Mouse (Mus musculus) forebrain, postnatal 0 days (tissue): ENCODE measurements around the gene Ryr3. TPM values are rescaled to one million over a fixed set of nuclear protein-coding genes. Genes with fewer than 3 reads are reported as not detected.

ENCODE experiments used
- ATAC-seq: fragments of 200-750 bp; cut with Nextera tagmentation; 2 replicates; pipeline ENCODE4 v1.8.0; 2017; ENCODE audit warnings: mild to moderate bottlenecking, moderate library complexity
- DNase-seq: peaks from one replicate; pipeline ENCODE4 v3.0.0-alpha.2; 2015
- H3K27ac ChIP-seq: fragments of 300-500 bp; sonication (generic); 2 replicates; pipeline ENCODE4 v1.5.1; 2014; ENCODE audit warnings: low read depth, mild to moderate bottlenecking, antibody characterized with exemption, low read length, moderate library complexity, mixed read lengths
- H3K27me3 ChIP-seq: fragments of 300-500 bp; sonication (generic); 2 replicates; pipeline ENCODE4 v1.6.1; 2014; ENCODE audit warnings: mild to moderate bottlenecking, low read length, mixed read lengths; ENCODE audit not compliant: insufficient read depth
- H3K36me3 ChIP-seq: fragments of 300-500 bp; sonication (generic); 2 replicates; pipeline ENCODE4 v1.6.1; 2014; ENCODE audit warnings: mild to moderate bottlenecking, moderate library complexity; ENCODE audit not compliant: insufficient read depth
- H3K4me1 ChIP-seq: fragments of 300-500 bp; sonication (generic); 2 replicates; pipeline ENCODE4 v1.6.1; 2014; ENCODE audit warnings: antibody characterized with exemption; ENCODE audit not compliant: insufficient read depth
- H3K4me2 ChIP-seq: fragments of 300-500 bp; sonication (generic); 2 replicates; pipeline ENCODE4 v1.6.1; 2014; ENCODE audit warnings: low read depth, mild to moderate bottlenecking, moderate library complexity
- H3K4me3 ChIP-seq: fragments of 300-500 bp; sonication (generic); 2 replicates; pipeline ENCODE4 v1.5.1; 2014; ENCODE audit warnings: low read depth, low read length, mixed read lengths
- H3K9ac ChIP-seq: fragments of 300-500 bp; sonication (generic); 2 replicates; pipeline ENCODE4 v1.6.1; 2014; ENCODE audit warnings: mild to moderate bottlenecking
- H3K9me3 ChIP-seq: fragments of 300-500 bp; sonication (generic); 2 replicates; pipeline ENCODE4 v1.6.1; 2016; ENCODE audit warnings: low read length
- CTCF ChIP-seq: sonication (generic); IDR thresholded peaks from 2 replicates; pipeline ENCODE4 v1.5.1; 2016; ENCODE audit warnings: antibody characterized with exemption, control low read depth, low read depth
- WGBS: fragments of 180-500 bp; shearing (Covaris S2); extraction: QIAGEN DNeasy Blood & Tissue Kit; methylation state at CpG from one replicate; pipeline ENCODE4 v1.1.7; 2014; 5-methylcytosine and 5-hydroxymethylcytosine counted together
- polyA plus RNA-seq: library from polyadenylated mRNA; unstranded; fragments of >200 nt; fragmentation: Nextera tagmentation; extraction: Ambion mirVana; gene quantifications from 2 replicates; pipeline ENCODE4 v1.2.1, GENCODE M21; 2015
- total RNA-seq: library from RNA; depleted of rRNA; stranded (reverse); fragments of >200 nt; gene quantifications from 2 replicates; pipeline ENCODE4 v1.2.3, GENCODE M21; 2014

Ryr3 gene
- total and polyA plus RNA-seq, 2 experiments from 2014 or later: 4.2 to 16.1 TPM

DNA sequence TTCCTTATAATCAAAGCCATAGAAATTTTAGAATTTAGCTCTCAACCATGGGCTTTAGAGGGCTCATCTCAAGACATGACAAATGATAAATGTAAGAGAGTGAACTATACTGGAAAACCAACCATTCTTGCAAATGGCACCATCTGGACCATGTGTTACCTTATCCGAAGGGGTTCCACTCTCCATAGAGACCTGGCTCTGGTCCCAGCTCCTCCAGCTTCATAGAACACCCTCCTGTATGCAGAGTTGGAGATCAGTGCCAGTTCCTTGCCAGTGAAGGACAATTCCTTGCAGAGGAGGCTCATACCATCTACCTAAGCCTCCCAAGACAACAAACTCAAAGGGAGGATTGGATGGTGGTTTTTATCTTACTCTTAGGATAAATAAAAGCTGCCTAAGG, 268.0 kb downstream of the Ryr3 start:
- no peaks in the 10 kb centered on the region for H3K36me3 ChIP-seq
- no peak overlapping the region for H3K9ac ChIP-seq
- ATAC-seq (no peak), DNase-seq (no peak)
- no peaks in the 10 kb centered on the region for H3K27me3 ChIP-seq
- H3K4me3 ChIP-seq: no peak overlapping the region
- H3K4me1 ChIP-seq: no peaks in the 10 kb centered on the region
- H3K4me2 ChIP-seq: no peak overlapping the region
- 43% methylated on average over 1 of the region's 1 CpGs for WGBS
- no peaks in the 10 kb centered on the region for H3K9me3 ChIP-seq
- no peak overlapping the region for H3K27ac ChIP-seq
- no peak for TF ChIP-seq CTCF

DNA sequence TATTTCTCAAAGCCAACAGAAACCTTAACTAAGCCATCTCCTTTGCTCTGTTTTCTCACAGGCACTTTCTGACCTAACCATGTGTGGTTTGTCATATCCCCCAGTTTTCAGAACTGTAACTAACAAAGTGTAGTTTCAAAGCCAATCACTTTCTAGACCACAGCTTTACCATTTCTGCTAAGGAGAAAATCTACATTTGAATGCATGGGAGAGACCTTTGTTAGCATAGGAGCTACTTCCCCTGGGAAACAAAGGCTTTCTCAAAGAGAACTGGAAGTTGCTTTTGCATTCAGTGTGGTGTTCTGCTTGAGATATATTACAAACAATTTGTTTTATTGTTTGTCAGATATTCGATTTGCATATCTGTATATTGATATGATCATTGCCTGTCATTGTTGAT, 285.1 kb downstream of the Ryr3 start:
- Histone ChIP-seq H3K4me2 (no peak overlapping the region), H3K9ac (no peak overlapping the region), H3K4me3 (no peak overlapping the region), H3K4me1 (no peaks in the 10 kb centered on the region), H3K27me3 (no peaks in the 10 kb centered on the region), H3K36me3 (no peaks in the 10 kb centered on the region), H3K9me3 (no peaks in the 10 kb centered on the region), H3K27ac (no peak overlapping the region)
- 55% methylated on average over 1 of the region's 1 CpGs for WGBS
- DNase-seq: no peak
- ATAC-seq: no peak
- no peak for TF ChIP-seq CTCF

DNA sequence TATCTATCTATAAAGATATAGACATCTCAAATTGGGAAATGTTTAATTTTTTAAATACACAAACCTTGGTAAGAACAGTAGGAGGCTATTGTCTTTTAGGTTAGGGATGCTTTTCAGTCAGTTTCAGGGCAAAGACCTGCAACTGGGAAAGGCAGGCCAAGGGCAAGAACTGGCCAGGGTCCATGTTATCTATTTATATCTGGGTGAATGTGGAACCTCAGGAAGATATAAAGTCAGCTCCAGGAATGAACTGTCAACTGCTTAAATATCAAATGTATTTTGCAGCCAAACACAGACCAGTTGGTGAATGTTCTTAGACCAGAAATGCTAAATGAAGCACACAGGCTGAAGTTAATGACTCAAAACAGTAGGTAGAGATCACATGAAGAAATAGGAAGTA, 303.1 kb downstream of the Ryr3 start:
- no peak for DNase-seq
- no peak overlapping the region for H3K4me2 ChIP-seq
- H3K4me1 ChIP-seq: no peaks in the 10 kb centered on the region
- H3K9ac ChIP-seq: no peak overlapping the region
- no peak for ATAC-seq
- H3K36me3 ChIP-seq: no peaks in the 10 kb centered on the region
- no peak for TF ChIP-seq CTCF
- H3K4me3 ChIP-seq: no peak overlapping the region
- no peak overlapping the region for H3K27ac ChIP-seq
- no peaks in the 10 kb centered on the region for H3K9me3 ChIP-seq
- H3K27me3 ChIP-seq: no peaks in the 10 kb centered on the region

DNA sequence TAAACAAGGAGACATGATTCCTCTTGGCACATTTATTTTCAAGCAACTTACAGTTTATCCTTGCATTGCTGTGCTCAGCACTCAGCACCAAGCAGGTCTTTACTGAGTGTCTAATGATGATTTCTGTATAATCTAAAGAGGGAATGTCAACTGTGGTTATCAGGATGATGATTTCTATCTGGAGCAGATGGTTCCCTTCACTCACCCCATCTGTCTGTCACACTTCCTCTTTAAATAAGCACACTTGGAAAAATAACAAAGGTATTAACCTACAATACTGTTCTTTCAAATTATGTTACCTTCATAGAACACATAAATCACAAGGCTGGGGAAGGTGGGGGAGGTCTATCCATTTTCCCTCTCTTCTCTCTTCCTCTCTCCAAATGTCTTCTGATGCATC, 304.3 kb downstream of the Ryr3 start:
- Histone ChIP-seq H3K27me3 (no peaks in the 10 kb centered on the region), H3K4me2 (no peak overlapping the region), H3K4me3 (no peak overlapping the region), H3K4me1 (no peaks in the 10 kb centered on the region), H3K9me3 (no peaks in the 10 kb centered on the region), H3K27ac (no peak overlapping the region), H3K9ac (no peak overlapping the region), H3K36me3 (no peaks in the 10 kb centered on the region)
- ATAC-seq: no peak
- TF ChIP-seq CTCF: no peak
- no peak for DNase-seq

DNA sequence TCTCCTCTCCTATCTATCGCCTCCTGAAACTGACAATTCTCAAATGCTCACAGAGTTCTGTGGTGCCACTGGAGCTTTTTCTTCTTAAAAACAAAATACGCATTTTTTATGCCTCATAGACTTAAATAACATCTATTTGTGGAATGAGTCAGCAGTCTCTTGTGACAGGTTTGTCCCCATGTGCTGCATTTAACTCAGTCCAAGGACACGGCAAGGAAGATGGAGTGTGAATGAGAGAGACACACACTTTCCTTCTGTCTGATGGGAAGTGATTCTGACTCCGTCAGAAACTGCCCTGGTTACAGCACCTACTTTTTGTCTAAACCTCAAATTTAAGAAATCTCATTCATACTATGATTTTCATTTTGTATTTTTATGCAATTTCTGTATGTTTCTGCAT, 306.3 kb downstream of the Ryr3 start:
- no peaks in the 10 kb centered on the region for H3K36me3 ChIP-seq
- H3K9me3 ChIP-seq: no peaks in the 10 kb centered on the region
- no peak overlapping the region for H3K4me3 ChIP-seq
- no peak overlapping the region for H3K4me2 ChIP-seq
- TF ChIP-seq CTCF: no peak
- no peak overlapping the region for H3K27ac ChIP-seq
- DNase-seq (no peak), ATAC-seq (no peak)
- H3K9ac ChIP-seq: no peak overlapping the region
- 75% methylated on average over 4 of the region's 4 CpGs for WGBS
- no peaks in the 10 kb centered on the region for H3K4me1 ChIP-seq
- H3K27me3 ChIP-seq: no peaks in the 10 kb centered on the region

DNA sequence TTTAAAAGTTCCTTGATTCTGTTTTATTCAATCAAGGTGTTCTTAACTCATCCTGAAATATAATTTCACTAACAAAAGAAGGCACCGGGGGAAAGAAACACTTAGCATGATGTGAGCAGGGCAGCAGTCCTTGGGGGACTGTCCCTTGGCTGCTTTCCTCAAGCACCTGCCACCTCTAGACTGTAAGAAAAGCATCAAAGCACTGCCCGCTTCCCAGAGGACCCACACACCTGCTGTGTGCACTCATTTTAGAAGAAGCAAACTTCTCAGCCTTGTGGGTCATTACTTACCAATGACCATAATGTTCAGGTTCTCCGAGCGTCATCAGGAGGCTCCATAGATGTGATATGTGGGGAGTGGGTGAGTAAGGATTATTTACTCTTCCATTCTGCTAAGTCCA, 307.8 kb downstream of the Ryr3 start:
- no peak for DNase-seq
- Histone ChIP-seq H3K27me3 (no peaks in the 10 kb centered on the region), H3K4me1 (no peaks in the 10 kb centered on the region), H3K27ac (no peak overlapping the region), H3K4me2 (no peak overlapping the region), H3K4me3 (no peak overlapping the region), H3K36me3 (no peaks in the 10 kb centered on the region), H3K9ac (no peak overlapping the region), H3K9me3 (no peaks in the 10 kb centered on the region)
- ATAC-seq: no peak
- WGBS: 86% methylated on average over 4 of the region's 4 CpGs
- TF ChIP-seq CTCF: no peak

DNA sequence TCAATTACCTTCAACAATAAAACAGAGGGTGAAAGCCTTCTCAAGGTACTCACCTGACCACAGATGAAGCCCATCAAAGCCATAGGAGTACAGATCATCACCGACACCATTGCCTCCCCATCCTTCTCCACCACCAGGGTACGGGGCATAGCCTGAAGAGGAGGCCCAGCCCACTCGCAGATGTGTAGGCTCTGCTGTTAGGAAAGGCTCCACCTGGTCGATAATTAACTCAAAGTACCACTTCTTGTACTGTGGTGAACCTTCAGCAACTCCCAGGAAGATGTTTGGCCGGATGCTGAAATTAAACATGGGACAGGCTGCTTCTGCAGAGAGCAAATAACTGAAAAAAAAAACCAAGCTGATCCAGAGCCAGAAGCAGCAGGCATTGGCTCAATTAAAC, 316.1 kb downstream of the Ryr3 start:
- no peak for DNase-seq
- Histone ChIP-seq H3K9ac (no peak overlapping the region), H3K4me2 (no peak overlapping the region), H3K4me3 (no peak overlapping the region), H3K4me1 (no peaks in the 10 kb centered on the region), H3K9me3 (no peaks in the 10 kb centered on the region), H3K27me3 (no peaks in the 10 kb centered on the region), H3K36me3 (no peaks in the 10 kb centered on the region), H3K27ac (no peak overlapping the region)
- 79% methylated on average over 5 of the region's 5 CpGs for WGBS
- ATAC-seq: no peak
- no peak for TF ChIP-seq CTCF
